Mouse (Mus musculus) kidney, adult 11 months (tissue): ENCODE results near the gene Ppp6r3.
"Not testable (repeated sequence)": the region's sequence is repeated elsewhere in the genome, so short reads cannot be mapped to it uniquely, and the experiment has no call there.

Experiments
- DNase-seq: peaks from one replicate; pipeline ENCODE4 v3.0.0; 2022

Ppp6r3 gene

DNA sequence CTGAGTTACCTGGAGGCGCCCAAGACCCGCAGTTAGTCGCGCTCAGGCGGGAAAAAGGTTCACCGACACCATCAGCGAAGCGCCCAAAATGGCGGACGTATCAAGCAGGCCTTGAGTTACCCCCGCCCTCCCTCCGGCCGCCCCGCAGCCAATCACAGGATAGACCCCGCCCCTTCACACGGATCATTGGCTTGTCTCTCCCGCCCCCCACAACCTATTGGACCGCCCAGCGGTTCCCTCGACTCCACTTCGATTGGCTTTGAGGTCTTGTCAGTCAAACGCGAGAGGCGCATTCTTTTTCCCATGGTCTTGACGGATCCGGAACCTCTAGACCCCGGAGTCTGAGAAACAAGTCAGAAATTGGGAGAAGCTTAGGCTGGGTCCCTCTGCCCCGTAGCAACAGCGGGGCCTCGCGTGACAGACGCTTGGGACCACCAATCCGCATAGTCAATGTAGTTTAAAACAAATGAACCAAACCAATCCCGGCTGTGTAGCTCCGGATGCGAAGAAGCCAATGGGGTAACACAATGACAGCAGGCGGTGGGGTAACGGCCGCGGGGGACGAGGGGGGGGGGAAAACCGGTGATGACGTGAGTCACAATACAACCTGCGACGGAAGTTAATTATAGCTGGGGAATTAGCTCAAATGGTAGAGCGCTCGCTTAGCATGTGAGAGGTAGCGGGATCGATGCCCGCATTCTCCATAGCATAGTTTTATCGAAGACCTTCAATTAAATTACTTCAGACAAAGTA lies at the start of gene Ppp6r3:
TSS of gene Ppp6r3 (minus strand) at position 118 of the 753 bp plus-strand sequence.
- peak; percentile 99 for DNase-seq

DNA sequence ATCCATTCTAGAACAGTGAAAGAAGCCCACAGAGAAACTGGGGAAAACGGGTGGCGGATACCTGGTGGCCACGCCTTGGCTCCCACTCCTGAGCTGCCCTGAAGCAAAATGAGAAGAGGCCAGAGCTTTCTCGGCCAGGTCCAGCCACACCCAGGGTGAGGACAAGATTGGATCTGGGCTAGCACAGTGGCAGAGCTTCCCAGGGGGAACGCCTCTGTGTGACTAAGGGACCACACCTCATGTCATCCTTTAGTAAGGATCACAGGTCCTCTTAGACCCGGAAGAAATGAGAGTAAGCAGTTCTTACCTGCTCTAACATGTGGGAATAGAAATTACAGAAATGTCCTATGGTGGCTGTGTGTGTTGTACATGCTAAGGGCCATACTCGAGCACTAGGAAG lies 49.6 kb upstream of the Ppp6r3 start:
- no peak for DNase-seq

DNA sequence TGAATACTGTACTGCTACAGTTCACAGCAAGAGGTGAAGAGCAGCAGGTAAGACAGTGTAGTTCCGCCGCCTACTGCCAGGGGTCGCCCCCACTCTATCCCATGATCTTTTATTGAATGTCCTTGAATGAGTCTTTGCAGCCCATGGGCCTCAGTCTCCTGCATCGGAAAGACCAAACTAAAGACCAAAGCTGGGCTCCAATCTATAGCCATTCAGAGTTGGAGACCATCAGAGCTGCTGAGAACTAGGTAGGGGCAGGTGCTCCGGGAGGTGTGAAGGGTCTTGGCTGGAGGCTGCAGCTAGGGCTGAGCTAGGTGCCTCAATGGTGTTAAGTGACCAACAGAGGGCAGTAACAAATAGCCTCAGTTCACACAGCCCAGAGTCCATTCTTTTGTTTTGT lies 48.3 kb upstream of the Ppp6r3 start:
- peak; percentile 57 for DNase-seq

DNA sequence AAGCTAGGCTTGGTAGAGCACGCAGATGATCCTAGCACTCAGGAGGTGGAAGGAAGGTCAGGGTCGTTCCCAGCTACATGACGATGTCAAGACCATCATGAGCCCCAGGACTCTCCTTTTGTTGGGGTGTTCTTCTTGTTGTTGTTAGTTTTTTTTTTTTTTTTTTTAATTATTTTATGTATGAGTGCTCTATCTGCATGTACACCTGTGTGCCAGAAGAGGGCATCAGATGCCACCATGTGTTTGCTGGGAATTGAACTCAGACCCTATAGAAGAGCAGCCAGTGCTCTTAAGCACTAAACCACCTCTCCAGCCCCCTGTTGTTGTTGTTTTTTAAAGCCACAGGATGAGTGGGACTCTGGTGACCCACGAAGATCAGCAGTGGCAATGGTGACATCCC lies 47.7 kb upstream of the Ppp6r3 start:
- DNase-seq, result no peak

DNA sequence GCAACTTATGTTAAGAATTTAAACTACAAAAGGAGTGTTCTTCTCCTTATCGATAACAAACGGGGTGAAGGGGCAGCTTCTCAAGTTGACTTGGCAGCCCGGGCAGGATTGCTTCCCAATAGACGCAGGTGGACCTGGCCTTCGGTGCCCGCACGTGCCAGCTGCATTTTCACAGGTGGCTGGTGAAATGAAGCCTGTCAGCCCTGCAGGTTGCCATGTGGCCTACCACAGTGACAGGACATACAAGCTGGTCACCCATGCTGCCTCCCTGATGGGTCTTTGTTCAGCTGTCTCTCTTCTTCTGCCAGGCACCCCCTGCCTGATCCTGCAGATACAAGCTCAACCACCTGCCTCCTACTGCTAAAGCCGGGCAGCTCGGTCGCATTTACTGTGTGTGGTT lies 45.3 kb upstream of the Ppp6r3 start:
- DNase-seq, result no peak

DNA sequence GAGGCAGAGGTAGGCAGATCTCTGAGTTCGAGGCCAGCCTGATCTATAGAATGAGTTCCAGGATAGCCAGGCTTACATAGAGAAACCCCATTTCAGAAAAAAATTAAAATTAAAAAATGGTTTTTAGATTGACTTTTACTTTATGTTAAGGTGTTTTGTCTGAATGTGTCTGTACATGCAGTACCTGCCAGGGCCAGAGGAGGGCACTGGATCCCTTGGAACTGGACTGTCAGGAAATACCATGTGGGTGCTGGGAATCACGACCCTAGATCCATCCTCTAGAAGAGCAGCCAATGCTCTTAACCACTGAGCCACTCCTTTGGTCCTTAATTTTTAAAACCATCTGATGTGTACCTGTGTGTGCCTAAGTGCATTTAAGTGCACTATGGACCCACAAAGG lies 43.8 kb upstream of the Ppp6r3 start:
- no peak for DNase-seq

DNA sequence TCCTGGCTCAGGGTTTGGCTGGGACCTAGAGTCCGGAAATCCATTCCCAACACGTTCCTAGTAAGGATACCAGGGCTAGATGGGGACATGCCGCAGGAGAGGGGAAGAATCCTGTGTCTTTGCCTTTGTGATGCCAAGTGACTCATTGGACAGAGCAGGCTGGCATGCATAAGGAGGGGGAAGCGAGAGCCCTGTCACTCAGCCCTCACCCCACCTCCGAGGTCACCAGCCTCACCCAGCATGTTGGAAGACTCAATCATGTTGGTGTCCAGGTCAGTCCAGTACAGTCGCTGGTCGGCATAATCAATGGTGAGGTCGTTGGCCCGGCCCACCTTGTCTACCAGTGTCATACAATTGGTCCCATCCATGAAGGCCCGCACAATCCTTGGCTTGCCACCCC lies 38.4 kb upstream of the Ppp6r3 start:
- no peak for DNase-seq

DNA sequence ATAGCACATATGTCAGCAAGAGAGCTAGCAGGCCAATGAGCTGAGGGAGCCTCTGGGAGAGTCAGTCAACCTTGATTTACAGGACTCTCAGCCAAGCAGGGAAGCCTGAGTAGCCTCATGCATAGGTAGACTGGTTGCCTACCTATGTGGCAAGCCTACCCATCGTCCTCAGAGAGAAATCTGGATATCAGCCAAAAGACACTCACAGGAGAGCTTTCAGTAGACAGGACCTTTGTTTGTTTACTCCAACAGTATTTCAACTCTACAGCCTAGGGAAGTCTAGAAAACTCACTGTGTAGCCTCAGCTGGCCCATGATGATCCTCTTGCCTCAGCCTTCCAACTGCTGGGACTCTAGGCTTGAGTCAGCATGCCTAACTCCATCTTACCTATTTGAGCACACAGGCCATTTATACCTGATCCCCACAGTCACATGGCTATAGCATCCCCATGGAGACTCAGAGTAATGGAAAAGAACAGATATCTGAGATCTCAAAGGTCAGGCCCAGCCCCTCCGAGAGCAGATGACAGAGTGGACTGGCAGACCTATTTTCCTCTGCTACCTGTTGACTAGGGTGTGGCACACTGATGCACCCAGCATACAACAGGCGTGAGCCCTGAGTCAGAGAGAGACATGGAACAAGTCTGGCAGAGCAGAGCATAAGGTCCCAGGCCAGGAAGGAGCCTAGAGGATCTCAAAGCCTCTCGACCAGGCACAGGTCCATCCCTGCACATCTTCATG lies 37.2 kb upstream of the Ppp6r3 start:
- no peak for DNase-seq

DNA sequence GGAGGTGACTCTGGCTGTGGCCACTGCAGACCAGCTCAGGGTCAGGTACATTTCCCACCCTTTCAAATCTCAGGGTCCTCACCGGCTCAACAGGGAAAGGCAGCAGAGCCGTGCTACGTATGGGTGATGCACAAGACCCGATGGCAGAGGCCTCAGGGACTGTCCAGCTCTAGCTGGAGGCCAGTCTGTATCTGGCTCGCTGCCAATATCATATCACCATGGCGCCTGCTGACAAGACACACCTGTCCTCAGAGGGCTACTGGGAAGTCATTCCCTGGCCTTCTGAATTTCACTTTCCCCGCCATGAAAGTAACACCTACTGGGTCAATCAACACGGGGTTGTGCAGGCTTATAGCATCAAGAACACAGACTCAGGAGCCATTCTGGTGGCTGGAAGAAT lies 36.2 kb upstream of the Ppp6r3 start:
- DNase-seq, result no peak

DNA sequence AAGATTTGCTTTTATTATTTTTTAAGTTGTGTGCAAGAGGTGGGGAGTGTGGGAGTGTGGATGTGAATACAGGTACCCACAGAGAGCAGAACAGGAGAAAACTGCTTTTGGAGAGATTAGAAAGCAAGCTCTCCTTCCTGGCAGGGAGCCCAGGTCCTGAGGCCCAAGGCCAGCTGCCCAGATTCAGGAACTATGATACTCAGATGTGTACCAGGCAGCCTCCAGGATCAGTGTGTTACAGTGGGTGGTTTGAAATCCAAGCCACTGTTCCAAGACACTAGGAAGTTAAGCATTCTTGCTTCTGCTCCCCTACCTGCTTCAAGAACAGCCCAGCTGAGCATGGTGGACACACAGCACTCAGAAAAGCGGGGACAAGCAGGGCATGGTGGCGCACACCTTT lies 35.3 kb upstream of the Ppp6r3 start:
- peak; percentile 25 for DNase-seq

DNA sequence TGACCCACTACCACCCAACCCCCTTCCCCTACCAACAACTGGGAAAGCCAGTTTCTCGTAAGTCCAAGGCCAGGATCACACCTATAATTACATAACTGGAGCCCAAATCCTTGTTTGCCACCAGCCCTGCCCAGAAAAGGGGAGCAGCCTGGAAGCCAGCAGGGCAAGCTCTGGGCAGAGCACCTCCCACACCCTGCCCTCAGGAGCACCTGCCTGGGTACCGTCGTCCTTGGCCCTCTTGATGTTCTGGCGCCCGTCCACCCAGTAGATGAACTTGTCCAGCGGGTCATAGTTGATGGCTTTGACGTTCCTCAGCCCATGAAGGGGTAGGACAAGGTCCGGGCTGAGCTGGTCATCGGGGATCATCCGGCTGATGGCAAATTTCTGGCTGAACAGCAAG lies 34.3 kb upstream of the Ppp6r3 start:
- DNase-seq, result no peak

DNA sequence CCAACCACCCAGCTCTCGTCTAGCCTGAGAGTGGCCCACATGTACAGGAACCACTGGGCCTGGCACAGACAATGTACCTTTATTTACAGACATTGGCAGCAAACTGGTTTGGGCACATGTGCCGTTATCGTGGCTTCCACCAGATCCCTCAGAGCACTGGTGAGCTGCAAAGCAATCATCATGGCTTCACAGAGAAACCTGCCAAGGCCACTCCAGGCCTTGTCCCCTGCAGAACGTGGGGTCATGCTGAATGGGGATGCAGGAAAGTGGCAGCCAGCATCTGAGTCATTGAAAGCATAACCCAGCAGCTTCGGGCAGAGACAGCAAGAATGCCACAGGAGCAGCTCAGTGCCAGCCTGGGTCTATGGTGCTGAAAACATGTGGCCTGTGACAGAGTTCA lies 18.8 kb upstream of the Ppp6r3 start:
- no peak for DNase-seq

DNA sequence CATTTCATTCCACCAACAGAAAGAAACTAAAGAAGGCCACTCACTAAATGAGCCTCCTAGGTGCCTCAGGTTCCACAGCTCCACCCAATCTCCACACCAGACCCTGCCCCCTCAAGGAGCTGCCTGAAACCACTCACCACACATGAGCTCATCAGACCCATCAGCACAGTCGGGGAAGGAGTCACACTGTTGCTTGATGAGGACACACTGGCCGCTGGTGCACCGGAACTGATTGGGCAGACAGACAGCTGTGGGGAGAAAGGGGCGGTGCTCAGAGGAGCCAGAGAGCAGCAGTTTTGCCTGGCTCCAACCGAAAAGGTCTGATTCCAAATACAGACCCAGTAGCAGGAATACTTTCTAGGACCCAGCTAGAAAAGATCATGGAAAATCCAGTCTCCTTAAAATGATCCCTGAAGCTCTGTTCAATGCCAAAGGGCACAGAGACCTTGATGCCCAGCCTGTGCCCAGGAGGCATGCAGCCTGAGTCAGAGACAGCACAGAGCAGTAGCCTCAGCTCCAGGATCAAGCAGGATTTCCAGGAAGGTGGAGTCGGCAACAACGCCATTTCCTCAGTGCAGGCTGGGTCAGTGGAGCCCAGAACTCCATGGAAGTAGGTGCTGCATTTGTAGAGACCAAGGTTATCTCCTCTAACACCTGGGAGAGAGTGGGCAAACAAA lies 18.0 kb upstream of the Ppp6r3 start:
- no peak for DNase-seq

DNA sequence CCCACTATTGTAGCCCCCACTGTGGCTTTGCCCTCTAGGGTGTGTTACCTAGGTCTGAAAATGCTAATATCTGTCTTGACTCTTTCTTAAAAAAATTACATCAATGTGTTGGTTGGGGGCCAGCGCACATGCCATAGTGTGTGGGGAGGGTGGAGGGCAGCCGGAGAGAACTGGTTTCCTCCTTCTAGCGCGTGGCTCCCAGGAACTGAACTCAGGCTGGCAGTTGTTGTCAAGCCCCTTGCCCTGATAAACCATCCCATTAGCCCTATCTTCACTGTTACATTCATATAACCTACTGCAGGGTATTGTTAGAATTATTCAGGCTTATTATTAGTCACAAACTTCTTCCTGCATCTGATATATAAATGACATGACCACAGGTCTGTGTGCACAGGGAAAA lies 14.4 kb upstream of the Ppp6r3 start:
- no peak for DNase-seq

DNA sequence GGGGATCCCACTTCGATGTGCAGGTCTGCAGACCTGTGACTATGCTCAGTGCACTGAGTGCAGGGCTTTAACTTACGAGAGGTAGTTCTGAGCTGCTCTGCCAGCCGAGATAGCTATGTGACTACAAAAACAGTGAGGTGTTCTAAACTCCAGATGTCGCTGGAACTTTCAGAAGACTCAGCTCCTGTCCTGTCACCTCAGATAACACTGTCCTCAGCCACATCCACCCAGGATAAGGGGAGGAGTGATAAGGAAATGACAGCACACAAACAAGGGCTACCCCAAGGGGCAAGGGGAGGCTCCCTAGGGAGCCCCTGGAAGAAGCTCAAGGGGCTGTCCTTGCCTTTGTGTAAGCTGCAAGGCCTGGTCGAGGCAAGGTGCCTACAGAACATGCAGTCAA lies 14.0 kb upstream of the Ppp6r3 start:
- DNase-seq, result no peak

DNA sequence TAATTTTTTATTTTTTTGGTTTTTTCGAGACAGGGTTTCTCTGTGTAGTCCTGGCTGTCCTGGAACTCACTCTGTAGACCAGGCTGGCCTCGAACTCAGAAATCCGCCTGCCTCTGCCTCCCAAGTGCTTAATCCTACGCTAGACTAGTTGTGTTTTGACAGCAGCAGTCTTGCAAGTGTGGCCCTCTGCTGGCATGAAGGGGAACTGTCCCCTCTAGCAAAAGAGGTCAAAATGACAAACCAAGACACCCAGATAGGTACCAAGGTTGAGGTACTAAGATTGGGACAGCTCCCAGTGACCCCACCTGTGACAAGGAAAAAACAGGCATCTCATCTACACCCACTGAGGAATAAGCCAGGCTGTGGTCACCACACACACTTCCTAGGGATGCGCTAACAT lies 12.2 kb upstream of the Ppp6r3 start:
- not testable (repeated sequence) for DNase-seq

DNA sequence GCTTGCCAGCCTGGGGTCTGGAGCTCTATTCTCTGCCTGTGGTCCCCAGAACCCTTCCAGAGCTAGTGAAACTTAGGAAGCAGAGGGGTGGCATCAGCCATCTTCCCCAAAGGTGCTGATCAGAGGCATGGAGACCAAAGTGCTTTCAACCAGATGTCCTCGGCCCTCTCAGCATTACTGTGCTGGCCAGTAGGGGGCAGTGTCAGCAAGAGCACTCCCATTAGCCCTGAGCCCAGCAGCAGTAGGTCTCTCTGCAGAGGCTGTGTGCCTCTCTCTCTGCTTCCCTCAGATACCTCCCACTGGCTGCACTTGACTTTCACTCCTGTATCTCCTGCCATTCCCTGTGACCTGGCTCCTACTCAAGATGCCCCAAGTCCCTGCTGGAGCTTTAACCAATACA lies 11.0 kb upstream of the Ppp6r3 start:
- no peak for DNase-seq

DNA sequence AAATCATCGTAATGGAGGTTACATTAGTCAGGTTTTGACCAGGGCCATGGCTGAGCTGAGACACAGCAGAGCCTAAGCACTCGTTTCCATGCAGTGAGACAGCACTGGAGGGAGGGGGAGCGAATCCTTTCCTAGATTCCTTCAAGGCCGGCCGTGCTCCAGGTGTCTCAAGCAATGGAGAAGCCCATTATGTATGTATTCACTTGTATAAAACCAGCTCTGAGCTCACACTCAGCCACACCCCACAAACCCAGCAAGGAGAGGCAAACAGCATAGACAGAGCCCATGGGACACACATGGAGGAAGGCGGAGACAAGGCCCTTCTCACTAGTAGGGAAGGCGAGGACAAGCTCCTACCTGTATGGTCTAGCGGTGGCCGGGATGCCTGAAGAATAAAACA lies 10.5 kb upstream of the Ppp6r3 start:
- DNase-seq, result no peak

DNA sequence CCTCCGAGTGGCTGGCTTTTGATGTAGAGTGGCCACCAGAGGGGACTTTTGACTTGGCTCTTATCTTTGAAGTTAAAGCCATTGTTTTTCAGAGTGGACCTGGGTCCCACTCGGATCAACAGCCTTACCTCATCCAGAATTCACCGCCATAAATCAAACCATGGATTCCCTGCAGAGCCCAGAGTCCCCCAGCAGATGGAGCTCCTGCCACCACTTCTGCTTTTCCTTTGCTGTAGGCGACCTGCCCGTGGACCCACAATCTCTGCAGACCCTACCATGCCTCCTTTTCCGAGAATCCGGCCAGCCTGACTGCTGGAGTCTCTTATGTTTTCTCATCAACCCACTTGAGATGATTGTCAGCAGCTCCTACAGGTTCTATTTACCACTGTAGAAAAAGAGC lies 5.8 kb upstream of the Ppp6r3 start:
- peak; percentile 43 for DNase-seq

DNA sequence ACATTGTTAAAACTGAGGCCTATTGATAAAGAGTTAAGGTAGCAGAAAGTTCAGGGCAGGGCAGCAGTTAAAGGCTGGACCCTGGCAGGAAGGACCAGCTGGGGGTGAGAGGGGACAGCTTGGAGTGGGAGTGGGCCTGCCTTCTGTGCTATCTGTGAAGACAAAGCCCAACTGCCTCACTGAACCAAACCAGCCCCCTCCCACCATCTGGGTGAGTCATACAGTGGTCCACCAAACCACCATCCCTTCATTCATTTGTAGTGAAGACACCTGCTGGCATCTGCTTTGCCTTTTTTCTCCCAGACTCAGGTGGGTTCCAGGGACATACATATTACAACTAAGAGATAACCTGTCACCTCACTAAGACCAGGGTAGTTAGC lies 2.4 kb upstream of the Ppp6r3 start:
- no peak for DNase-seq

DNA sequence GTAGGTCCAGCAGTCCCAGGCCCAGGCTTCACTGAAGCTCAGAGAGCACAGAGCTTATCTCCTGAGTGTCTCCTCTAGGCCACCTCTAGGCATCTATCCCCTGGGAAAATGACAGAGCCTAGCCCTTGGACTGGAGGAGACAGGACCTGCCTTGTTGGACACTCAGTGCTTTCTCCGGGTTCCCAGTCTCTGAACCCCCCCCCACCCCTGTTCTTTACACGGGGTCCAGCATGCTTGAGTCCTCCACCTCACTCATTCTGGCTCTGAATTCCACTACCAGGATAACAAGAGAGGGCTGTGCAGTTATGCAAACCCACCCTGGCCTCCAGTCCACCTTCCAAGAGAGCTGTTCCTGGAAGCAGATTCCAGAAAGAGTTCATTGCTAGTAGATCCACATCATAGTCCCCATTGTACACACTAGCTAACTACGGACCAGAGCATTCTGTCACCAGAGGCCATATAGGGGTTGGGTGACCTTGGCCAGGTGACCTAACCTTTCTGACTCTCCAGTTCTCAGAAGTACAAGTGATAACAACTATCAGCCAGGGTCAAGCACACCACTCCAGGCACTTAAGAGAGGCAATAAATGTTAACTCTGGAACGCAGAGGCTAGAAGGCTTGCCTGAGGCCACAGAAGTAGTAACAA lies 1.8 kb upstream of the Ppp6r3 start:
- DNase-seq, result no peak

DNA sequence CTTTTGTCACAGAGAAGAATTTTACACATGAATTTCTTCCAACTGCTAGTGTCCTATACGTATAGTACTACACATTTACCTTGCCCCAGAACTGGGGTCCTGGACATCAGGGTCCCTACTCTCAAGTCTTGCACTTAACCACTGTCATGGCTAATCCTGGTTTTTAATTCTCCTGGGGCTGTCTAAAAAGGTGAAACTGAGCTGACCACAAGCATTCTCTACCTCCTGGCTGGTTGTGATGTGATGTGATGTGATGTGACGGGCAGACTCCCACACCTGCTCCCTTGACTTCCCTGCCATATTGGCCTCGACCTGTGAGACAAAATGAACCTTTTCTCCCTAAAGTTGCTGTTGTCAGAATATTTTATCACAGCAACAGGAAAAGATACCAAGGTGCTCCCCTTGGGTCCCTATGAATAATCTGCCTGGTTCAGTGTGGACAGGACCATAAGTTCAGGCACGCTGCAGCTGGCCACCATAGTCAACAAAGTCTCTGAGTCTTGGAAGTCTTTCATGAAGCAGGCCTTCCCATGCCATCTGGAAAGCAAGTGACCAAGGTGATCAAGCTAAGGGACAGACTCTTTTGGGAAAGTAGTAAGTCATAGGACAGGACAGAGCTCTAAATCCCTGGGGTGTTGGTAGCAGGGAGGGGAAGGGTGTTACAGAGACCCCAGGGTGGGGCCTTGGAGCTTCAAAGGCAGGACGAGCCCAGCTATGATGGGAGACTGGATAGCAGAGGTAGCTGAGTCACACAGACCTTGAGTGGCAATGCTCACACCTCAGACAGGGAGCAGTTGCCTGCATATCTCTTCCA lies 1.1 kb upstream of the Ppp6r3 start:
- DNase-seq, result peak; percentile 23

DNA sequence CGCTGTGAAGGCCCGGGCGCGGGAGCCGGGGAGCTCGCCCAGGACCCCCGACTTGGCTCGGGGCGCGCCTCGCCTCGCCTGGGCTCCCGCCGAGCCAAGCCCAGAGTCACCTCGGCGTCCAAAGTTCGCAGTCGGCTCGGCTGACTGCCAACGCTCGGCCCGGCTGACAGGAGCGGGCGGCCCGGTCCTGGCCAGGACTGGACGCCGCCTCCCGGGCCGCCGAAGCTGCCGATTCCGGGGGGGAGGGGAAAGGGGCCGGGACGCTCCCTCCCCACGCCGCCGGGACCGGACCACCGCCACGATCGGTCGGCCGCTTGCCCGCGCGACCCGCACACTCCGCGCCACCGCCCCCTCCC lies 295 bp downstream of the Ppp6r3 start:
- peak; percentile 92 for DNase-seq
